Mouse (Mus musculus) embryo, embryonic 11 days (tissue): Measurements from ENCODE around the gene Tmem268.

Source experiments
- DNase-seq: peaks from one replicate; pipeline ENCODE4 v3.0.0-alpha.2; 2015

The Tmem268 gene

DNA sequence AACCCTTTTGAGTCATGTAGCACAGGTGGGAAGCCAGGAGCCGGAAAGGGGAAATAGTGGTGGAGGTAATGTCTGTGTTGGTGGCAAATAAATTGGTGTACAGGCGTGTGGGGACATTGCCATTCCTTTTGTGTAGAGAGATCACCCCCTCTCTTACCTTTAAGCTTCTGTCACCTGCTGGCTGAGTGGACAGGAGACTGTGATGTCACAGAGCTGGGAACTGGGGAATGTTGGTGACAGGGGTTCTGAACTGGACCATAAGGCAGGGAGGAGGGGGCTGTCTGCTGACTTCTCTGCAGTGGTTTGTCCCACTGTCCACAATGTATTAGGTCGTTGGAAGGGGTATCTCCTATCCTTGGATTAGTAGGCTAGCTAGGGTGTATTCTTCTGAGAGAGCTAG lies 46.4 kb downstream of the Tmem268 start, which contains the start of gene Gm11213:
TSS of gene Gm11213 (minus strand) at position 317 of the 400 bp plus-strand sequence.
- no peak for DNase-seq

- DNase-seq = no peak
Observed at GRCm38 (mm10) chr4:63605545-63605944, 47.0 kb downstream of the Tmem268 start.

GRCm38 (mm10) chr4:63605968-63606367 lies 47.4 kb downstream of the Tmem268 start:
- no peak for DNase-seq

- DNase-seq = no peak
Observed at GRCm38 (mm10) chr4:63608391-63608790, 49.8 kb downstream of the Tmem268 start.

GRCm38 (mm10) chr4:63621861-63622260 lies 63.3 kb downstream of the Tmem268 start:
- DNase-seq = no peak

DNA sequence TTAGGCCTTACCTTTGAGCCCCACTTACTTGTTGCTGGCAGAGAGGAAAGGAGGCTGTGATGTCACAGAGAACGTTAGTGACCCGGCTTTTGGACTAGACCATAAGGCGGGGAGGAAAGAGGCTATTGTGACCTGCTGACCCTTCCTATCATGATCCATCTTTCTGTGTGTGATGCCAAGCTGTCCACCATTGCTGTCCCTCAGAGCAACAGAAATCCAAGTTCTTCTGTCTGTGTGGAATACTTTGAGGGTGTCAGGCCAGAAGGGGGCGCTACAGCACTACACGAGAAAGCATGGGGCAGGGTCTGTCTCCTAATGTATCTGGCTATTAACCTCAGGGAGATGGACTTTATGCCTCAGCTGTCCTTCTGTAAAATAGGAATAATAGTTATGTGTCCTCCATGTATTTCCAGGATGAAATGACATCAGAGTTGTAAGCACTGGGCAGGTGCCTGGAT lies 63.8 kb downstream of the Tmem268 start, which contains the start of gene Tex48:
TSS of gene Tex48 (minus strand) at position 51 of the 458 bp plus-strand sequence.
- peak; percentile 66 for DNase-seq

DNA sequence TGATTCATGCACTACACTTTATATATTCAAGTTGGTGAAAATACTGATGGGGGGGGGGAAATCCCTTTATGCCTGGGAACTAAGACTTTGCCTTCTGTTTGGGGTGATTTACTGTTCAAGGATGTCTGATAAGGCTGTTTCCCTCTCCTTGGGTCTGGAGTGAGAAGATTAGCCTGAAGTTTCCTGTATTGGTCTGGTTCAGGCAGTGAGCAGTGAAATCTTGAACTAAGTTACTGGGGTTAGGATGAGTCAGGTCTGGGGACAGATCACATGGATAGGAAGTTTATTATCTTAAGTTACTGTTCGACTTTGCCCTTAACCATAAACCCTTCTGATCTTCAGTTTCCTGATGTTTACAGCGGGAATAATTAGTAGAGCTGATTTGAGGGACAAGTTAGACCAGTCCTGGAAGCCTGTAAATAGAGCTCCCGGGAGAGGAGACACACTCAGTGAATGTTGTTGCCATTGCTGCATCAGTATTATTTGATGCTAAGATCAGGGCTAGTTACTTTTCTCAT lies 67.0 kb downstream of the Tmem268 start:
- DNase-seq = no peak

DNA sequence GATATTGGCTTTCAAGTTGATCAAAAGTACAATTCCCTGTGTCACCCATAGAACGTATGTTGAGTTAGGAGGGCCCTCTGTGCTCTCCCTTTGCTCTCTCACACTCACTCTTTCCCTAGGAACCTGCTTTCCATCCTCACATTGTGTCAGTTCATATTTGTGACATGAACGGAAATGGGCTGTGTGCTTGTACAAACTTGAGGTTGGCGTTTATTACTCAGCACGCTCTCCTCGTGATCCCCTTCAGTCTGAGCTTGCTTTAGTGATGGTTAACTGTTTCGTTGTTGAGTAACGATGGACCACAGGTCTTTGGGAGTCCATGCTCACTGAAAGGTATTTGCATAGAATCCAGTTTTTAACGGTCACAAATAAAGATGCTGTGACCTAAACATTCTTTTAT lies 68.5 kb downstream of the Tmem268 start:
- DNase-seq = no peak

DNA sequence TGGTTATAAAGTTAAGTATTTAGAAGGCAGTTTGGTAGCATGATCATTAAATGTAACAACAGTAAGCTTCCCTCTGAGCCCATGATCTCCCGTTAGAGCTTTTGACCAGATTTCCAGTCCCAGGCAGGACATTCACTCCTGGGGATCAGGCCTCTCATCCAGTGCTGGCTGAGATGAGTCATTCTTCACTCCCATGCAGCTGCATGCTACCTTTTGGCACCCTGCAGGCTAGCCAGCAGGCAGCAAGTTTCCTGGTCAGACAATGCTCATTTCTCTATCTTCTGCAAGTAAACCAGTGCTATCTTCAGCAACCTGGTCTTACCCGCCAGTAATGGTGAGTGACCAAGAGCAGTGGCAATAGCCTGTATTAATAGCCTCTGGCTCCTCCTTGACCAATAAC lies 74.6 kb downstream of the Tmem268 start:
- no peak for DNase-seq
